Mouse (Mus musculus) right cerebral cortex, postnatal 36 days (tissue): Measurements from ENCODE around the gene Kif5a.

Experiments
- DNase-seq, 2 experiments: peaks; one replicate each; pipeline ENCODE4 v3.0.0; 2022; ENCODE audit warnings: low spot score in 2 of 2, mixed read lengths in 1 of 2

The Kif5a gene

GRCm38 (mm10) chr10:127217177-127217576, 46.0 kb downstream of the Kif5a start:
- no peak for DNase-seq

GRCm38 (mm10) chr10:127216456-127216855, 46.7 kb downstream of the Kif5a start:
- DNase-seq, result no peak

- DNase-seq, result no peak
Observed at GRCm38 (mm10) chr10:127214422-127214803, 48.7 kb downstream of the Kif5a start.

GRCm38 (mm10) chr10:127213704-127214421, 49.3 kb downstream of the Kif5a start:
- no peak for DNase-seq

- DNase-seq, result no peak
Observed at GRCm38 (mm10) chr10:127213272-127213671, 49.9 kb downstream of the Kif5a start.

- DNase-seq, result peak; percentile 90 to 93
Observed at GRCm38 (mm10) chr10:127211414-127211854, 51.7 kb downstream of the Kif5a start, which contains the start of gene Pip4k2c. Gene Pip4k2c (minus strand): TSS chr10:127211585.

- DNase-seq, result no peak
Observed at GRCm38 (mm10) chr10:127210961-127211405, 52.2 kb downstream of the Kif5a start.

GRCm38 (mm10) chr10:127209928-127210570, 53.1 kb downstream of the Kif5a start:
- peak in 1 of 2 experiments; percentile 48 for DNase-seq

- peak in 1 of 2 experiments; percentile 80 for DNase-seq
Observed at GRCm38 (mm10) chr10:127208921-127209320, 54.2 kb downstream of the Kif5a start.

GRCm38 (mm10) chr10:127205373-127205772, 57.8 kb downstream of the Kif5a start:
- DNase-seq, result no peak

GRCm38 (mm10) chr10:127204589-127204988, 58.6 kb downstream of the Kif5a start:
- DNase-seq, result no peak

- no peak for DNase-seq
Observed at GRCm38 (mm10) chr10:127203106-127203505, 60.0 kb downstream of the Kif5a start.

GRCm38 (mm10) chr10:127200279-127200678, 62.9 kb downstream of the Kif5a start:
- no peak for DNase-seq

GRCm38 (mm10) chr10:127199474-127199873, 63.7 kb downstream of the Kif5a start:
- DNase-seq, result no peak

GRCm38 (mm10) chr10:127199068-127199467, 64.1 kb downstream of the Kif5a start:
- DNase-seq, result no peak

- no peak for DNase-seq
Observed at GRCm38 (mm10) chr10:127198492-127198891, 64.7 kb downstream of the Kif5a start.

GRCm38 (mm10) chr10:127197505-127198110, 65.5 kb downstream of the Kif5a start:
- no peak for DNase-seq

- DNase-seq, result no peak
Observed at GRCm38 (mm10) chr10:127197104-127197503, 66.0 kb downstream of the Kif5a start.

- DNase-seq, result peak in 1 of 2 experiments; percentile 68
Observed at GRCm38 (mm10) chr10:127196392-127196791, 66.8 kb downstream of the Kif5a start.

GRCm38 (mm10) chr10:127195328-127196129, 67.6 kb downstream of the Kif5a start, which contains the start of gene Dtx3:
Gene Dtx3 (minus strand): TSS chr10:127195728.
- DNase-seq, result no peak
